Mouse (Mus musculus) lung, postnatal 36 days (tissue): ENCODE results near the gene Mzt1.
"Not testable (repeated sequence)": the region's sequence is repeated elsewhere in the genome, so short reads cannot be mapped to it uniquely, and the experiment has no call there.

Experiments used
- DNase-seq: peaks from one replicate; pipeline ENCODE4 v3.0.0; 2022; ENCODE audit warnings: mixed read lengths

Mzt1 gene

DNA sequence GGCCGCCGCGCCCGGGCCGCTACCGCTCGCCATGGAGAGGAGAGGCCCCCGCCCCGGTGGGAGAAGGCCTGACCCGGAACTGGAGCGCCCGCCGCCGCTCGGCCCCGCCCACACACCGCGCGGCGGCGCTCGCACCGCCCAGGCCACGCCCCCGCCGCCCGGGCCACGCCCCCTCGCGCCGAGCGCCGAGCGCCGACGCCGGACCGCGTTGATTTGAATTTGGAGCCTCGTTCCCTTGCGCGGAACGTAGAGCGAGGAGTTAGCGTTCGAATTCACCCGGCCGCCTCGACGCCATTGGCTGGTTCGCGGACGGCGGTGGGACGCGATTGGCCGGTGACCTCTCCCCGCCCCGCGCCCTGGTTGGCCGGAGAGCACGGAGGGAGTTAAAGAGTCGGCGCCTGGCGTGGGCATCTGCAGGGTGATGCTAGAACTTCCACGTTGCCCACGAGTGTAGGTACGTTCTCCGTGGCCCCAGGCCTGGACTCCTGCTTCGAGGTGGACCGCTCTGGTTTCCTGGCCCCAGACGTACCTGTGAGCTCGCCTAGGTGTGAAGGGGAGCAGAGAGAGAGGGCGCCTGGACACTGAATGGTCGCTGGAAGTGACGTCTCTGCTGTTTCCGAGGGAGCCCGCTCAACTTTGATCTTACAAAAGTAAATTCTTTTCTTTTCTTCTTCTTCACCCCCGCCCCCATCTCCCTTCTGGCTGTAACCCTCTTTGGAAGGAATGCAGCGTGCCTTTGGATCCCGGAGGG is at the start of gene Mzt1, which contains the start of gene Bora:
Gene Mzt1, minus strand, starts transcription at position 104 of the 751 bp plus-strand sequence.
Gene Bora, plus strand, starts transcription at position 192 of the 751 bp plus-strand sequence.
- DNase-seq, result peak; percentile 93

DNA sequence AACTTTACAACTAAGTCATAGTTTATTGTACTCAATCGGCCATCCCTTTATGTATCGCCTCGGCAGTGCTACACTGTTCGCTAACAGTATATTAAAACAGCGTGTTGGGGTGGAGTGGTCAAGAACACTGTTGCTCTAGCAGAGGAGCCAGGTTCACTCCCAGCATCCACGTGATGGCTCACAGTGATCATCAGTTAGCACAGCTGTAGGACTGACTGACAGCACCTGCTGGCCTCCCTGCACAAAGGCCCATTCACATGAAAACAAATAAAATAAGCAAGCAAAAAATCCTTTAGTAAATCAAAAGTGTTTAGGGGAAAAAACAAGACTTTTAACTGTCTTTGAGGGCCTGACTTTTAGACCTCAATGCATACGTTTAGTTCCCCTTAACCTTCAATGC is 43.0 kb upstream of the Mzt1 start:
- no peak for DNase-seq

- DNase-seq, result no peak
Observed at GRCm38 (mm10) chr14:99071146-99071545, 25.2 kb upstream of the Mzt1 start.

DNA sequence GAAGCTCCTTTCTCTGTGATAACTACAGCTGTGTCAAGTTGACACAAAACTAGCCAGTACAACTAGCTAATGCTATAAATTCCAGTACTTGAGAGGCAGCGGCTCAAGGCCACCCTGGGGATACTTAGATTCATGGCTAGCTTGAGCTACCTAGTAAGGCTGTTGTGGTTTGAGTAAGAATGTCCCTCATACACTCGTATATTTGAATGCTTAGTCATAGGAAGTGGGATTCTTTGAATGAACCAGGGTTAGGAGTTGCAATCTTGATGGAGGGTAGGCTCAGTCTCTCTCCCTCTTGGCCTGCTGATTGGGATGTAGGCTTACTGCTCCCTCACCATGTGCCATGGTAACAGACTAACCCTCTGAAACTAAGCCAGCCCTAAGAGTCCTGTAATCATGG is 17.2 kb upstream of the Mzt1 start:
- DNase-seq, result no peak

GRCm38 (mm10) chr14:99060616-99061015 is 14.7 kb upstream of the Mzt1 start:
- DNase-seq, result no peak

- no peak for DNase-seq
Observed at GRCm38 (mm10) chr14:99058959-99059586, 13.1 kb upstream of the Mzt1 start.

- DNase-seq, result peak; percentile 9
Observed at GRCm38 (mm10) chr14:99046782-99047181, 848 bp upstream of the Mzt1 start.

DNA sequence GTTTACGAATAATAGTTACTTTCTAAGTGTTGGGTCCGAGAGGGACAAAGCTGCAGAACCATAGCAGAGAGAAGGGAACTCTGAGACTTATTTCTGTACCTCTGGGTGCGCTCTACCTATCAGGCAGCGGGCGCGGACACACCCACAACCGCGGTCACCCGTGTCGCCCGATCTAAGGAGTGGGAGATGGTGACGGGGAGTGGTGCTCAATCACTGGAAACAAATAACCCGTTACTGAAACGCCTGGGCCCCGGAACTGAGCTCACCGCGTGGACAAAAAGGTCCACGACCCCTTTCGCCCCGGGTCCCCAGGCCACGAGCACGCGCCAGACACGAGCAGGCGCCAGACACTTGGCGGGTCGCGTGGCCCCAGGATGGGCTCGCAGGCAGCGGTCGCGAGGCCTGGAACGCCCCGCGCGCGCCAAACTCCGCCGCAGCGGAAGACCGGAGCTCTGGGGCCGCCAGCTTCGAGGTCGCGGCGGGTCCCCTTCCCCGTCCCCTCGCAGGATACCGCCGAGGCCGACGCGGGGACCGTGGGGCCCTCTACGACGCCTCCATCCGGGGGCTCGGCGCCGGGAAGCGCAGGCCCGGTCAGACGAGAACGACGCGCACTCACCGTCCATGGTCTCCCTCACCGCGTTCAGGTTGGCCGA is 430 bp downstream of the Mzt1 start:
- DNase-seq, result peak; percentile 36

DNA sequence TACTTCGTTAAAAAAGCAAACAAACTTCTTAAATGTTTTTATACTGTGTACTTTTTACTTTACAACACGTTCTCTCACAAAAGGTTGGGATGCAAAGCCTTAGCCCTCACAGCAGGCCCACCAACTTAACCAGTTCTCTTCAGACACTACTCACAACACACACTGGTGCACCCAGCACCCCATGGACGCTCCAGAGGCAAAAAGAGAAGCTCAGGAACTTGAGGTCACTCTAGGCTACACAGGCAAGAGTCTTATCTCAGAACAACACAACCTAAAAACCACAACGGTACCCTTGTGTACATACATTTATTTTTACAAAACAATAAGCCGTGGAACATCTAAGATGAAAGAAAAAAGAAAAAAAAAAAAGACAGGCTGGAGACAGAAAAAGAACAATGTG is 1.2 kb downstream of the Mzt1 start:
- no peak for DNase-seq

- no peak for DNase-seq
Observed at GRCm38 (mm10) chr14:99044096-99044495, 1.8 kb downstream of the Mzt1 start.

GRCm38 (mm10) chr14:99043499-99043898 is 2.4 kb downstream of the Mzt1 start:
- DNase-seq, result no peak

DNA sequence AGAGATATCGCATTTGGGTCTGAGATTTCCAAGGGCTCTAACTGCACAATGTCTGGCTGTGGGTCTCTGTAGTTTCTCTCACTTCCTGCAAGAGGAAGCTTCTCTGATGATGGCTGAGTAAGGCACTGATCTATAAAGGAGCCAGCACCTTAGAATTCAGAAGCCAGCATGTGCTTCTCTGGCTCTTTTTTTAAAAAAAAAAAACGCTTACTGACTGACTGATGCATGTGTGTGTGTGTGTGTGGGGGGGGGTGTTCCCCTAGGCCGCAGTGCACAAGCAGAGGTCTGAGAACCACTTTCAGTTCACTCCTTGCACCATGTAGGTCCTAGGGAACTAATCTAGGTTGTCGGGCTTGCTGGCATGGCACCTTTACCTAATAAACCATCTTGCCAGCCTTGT is 4.5 kb downstream of the Mzt1 start:
- no peak for DNase-seq

DNA sequence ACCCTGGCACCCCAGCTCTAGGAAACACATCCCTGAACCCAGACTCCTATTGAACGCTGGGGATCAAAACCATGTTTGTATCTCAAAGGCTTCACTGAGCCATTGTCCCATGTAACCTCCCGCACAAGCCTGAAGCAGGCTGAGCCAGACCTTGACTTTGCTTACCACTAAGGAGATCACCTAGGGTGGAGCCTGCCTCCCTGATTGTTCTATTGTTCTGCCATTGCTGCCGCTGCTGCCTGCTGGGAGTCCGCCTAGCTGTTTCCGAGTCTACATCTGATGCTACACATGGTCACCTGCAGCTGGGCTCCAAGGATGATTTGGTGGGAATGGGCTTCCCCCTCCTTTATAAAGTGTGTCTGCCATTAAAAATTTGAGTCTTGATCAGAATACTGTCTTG is 6.6 kb downstream of the Mzt1 start:
- not testable (repeated sequence) for DNase-seq

DNA sequence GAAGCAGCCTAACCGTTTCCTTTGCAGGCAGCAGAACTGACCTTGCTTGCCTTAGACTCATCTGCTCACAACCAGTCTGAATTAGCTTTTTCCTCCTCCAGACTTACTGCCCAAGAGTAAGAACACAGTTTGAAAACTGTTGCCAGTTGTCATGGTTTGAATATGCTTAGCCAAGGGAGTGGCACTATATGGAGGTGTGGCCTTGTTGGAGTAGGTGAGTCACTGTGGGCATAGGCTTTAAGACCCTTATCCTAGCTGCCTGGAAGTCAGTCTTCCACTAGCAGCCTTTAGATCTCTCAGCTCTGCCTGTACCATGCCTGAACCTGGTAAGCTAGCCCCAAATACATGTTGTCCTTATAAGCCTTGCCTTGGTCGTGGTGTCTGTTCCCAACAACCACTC is 8.2 kb downstream of the Mzt1 start:
- peak; percentile 12 for DNase-seq

DNA sequence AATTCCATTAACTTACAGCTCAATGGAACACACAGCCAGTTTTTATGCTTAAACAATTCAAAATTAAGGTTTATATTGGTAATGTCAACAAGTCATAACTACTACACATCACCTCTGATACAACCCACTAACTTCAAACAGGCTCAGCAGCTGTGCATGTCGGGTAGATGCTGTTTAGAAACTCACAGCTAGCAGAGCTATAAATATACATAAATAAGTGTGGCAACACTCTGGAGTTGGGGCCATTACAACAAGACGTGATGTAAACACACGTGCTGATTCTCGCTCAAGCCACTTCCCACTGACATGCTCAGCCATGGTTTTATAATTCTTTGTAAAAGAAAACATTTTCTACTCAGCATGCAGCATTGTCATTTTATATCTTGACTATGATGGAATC is 9.9 kb downstream of the Mzt1 start:
- DNase-seq, result no peak

GRCm38 (mm10) chr14:99034851-99035250 is 11.1 kb downstream of the Mzt1 start:
- DNase-seq, result not testable (repeated sequence)

- no peak for DNase-seq
Observed at GRCm38 (mm10) chr14:99032596-99032995, 13.3 kb downstream of the Mzt1 start.

GRCm38 (mm10) chr14:99031337-99031873 is 14.5 kb downstream of the Mzt1 start:
- DNase-seq, result no peak

- DNase-seq, result no peak
Observed at GRCm38 (mm10) chr14:99029987-99030386, 15.9 kb downstream of the Mzt1 start.

DNA sequence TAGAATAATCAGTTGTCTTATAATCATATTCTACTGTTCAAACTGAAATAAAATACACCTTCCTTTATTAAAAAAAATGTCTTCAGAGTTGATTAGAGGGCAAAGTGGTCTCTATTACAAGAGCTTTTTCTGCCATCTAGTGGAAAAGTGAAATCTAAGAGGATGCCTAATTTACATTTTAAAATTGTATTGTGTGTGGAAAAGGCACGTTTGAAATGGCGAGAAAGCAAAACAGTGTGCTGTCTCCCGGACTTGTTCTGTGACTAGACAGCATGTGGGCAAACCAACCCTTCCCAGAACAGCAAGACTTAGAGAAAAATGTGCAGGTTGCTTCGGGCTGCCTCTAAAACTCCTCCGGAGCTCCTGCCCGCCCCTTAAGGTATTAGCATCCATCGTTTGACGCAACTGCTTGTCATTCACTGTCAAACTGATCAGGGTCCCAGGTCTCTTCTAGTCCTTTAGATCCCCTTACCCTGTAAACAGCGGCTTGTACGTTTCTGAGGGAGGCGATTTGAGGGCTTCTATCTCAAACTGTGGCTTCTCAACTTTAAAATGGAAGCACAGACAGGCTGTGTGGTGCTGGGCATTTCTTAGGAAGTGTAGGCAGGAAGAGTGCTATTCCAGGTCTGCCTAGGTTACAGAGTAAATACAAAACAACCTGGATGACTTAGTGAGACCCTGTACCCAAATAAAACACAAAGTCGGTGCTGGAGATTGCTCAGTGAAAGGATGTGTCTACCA is 23.4 kb downstream of the Mzt1 start:
- DNase-seq, result no peak

DNA sequence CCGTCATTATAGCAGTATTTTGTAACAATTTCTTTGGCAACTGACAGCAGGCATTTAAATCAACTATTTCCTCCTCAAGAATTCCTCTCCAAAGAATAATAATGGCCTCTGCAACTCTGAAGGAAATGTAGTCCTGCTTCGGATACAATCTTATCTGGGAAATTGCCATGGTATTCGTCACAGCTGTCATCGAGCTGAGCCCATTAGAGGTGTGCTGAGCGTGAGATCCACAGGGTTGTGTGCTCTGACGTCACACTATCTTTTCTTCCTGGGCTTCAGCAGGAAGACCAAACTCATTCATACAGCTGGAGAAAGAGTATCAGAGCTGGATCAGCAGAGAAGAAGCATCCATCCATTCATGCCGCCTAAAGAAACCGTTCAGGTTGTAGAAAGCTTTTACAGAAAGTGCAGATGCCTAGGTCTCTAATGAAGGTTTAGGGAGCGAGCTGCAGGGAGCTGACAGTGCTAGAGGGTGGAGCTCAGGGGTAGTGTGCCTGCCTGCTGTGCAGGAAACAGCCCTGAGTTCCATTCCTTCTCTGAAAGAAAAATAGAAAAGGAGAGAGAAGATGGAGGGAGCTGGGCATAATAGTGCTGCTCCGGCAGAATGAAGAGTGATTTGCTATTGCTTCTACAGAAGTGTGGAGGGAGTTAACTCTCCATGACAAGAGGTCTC is 26.7 kb downstream of the Mzt1 start:
- no peak for DNase-seq

GRCm38 (mm10) chr14:99018691-99019090 is 27.2 kb downstream of the Mzt1 start:
- DNase-seq, result no peak
